Mouse (Mus musculus) kidney, postnatal 10 days (tissue): ENCODE data around the gene Tor1a.

Source experiments
- DNase-seq: peaks from one replicate; pipeline ENCODE4 v3.0.0; 2021; ENCODE audit warnings: mixed read lengths

The Tor1a gene

GRCm38 (mm10) chr2:30967352-30968327, at the start of gene Tor1a:
Gene Tor1a (minus strand): TSS chr2:30967933.
- DNase-seq, result peak; percentile 94

DNA sequence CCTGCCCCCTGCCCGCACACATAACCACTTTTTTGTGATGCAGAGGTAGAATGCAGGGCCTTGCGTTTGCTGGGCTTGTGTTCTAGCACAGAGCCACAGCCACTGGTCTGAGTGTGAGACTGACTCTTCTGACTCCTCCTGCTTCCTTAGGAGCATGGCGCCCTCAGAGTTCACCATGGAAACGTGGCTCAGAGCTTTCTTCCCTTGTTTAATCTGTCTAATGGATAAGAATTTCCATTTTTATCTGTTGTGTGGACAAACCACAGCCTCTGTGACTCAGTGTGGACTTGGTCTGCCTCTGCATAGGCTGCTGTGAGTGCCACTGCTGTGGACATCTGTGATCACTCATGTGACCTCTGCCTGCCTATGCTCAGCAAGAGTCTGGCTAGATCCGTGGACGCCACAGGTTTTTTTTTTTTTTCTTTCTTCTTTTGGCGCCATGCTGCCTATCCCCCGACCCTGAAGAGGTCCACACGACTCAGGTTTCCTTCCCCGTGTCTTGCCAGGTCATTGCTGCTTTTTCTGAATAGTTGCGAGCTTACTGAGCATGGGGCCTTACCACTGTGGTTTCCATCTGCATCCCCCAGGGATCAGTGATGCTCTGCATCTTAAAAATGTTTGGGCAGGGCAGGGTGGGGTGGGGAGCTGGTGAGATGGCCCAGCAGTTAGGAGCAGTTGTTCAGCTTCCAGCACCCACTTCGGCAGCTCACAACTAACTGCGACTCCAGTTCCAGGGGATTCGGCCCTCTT, 45.8 kb upstream of the Tor1a start:
- DNase-seq, result no peak

DNA sequence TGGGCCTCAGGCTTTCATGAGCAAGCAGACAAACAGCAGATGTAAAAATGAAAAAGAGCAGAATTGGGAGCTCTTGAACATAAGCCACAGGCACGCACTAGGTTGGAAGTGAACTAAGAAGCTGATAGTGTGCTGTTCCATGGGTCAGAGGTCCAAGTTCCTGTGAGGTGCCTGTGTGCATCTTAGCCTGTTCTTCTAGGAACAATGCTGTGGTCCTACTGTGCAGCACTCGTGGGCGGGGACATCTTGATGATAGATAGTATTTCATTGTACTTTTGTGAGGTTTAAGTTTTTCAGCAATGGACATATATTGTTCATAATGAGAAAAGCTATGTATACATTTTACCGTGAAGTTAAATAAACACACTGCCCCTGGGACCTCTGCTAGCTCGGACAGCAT, 39.5 kb upstream of the Tor1a start:
- DNase-seq, result no peak

DNA sequence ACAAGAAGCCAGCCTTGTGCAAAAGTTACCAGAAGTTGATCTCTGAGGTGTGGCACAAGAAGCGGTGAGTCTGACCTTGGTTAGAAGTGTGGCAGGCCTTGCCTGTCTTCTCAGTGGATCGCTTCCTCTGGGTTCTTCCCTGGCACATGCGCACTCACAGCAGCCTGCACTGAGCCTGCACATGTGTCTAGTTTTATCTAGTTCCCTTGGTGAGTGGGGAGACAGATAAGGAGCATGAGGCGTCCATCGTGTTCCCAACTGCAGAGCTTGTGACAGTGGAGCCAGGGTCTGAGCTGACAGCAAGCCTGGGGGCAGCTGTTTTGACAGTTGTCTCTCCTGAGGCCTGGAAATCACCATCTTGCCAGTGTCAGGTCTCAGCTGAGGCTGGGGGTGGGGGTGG, 38.7 kb upstream of the Tor1a start:
- DNase-seq, result no peak

DNA sequence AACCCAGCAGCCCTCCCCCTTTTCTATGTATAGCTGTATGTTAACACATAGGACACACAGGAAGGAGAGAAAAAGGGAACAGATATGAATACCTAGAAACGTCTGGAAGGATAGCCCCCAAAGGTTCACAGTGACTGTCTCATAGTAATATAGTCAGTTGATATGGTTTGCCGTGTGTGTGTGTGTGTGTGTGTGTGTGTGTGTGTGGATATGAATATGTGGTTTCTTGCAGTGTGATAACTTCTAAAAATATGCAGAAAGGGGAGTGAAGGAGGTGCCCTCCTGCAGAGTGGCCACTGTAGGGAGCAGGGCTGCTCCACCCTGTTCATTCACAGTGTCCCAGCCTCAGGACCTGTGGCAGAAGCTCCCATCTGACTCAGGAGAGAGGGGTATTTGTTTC, 37.7 kb upstream of the Tor1a start:
- DNase-seq, result no peak

DNA sequence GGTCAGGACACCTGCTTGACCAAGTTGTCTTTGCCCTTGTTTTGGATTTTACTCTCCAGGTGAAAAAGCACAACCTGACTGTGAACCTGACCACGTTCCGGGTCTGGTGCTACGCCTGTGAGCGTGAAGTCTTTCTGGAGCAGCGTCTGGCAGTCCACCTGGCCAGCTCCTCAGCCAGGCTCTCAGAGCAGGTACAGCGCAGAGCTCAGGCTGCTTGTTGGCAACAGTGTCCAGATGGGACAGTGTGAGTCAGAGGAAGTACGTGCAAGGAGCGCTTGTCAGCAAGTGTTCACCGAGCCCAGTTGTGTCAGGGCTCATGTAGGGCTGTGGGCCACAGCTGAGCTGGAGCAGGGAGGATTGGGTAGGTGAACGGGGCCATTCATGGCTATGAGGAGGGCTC, 35.1 kb upstream of the Tor1a start:
- no peak for DNase-seq

DNA sequence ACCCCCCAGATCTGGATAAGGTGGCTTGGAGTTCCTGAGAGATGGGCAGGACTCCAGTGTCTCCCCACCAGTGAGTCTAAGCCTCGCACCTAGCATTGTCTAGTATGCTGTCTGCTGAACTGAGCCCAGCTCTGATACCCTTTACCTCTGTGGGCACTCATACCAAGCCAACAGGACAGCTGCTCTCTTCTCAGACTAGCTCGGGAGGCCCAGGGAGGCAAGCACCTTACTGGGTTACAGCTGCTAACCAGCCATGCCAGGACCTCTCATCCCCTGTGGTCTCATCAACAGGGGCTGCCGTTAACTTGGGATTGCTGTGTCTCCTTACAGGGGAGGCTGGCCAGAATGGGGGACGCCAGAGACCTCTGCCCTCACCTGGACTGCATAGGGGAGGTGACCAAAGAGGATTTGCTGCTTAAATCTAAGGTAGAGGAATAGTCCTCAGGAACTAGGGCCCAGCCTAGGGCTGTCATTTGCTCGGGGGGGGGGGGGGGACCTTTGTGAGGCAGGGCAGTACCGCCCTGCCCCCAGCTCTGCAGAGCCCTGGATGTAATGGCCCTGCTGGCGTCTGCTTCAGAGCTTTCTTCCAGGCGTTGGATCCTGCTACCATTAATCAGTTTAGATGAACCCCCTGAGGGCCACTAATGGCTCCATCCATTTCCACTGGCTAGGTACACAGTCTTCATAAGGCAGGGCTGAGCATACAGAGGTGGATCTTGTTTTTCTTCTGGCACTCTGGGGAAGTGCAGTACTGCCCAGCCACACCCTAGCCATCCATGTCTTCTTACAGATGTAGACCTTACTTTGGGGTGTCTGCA, 30.9 kb upstream of the Tor1a start:
- no peak for DNase-seq

DNA sequence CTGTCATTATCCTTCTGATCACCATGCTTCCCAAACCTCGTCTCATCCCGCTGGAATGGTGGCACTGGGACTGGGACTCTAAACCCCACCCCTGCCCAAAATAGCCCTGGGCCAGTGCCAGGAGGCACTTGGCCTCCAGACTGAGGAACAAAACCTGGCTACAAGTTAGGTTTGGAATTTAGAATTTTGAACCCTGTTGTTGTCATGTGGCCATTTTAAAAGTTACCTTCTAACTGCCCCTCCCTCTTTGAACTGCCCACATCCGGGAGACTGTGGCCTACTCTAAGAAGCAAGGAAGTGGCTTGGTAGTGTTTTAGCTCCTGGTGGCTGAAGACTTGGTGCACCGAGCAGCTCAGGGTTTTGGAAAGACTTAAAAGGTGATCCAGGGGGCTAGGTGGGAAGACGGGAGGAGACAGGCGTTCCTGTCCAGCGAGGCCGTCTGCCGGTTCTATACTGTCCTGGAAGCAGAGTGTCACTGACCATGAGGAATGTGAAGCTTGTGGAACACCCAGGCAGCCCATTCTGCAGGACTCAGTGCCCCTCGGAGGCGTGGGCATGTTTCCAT, 27.8 kb upstream of the Tor1a start:
- peak; percentile 37 for DNase-seq

- DNase-seq, result no peak
Measured at GRCm38 (mm10) chr2:30994853-30995252, 27.1 kb upstream of the Tor1a start.

DNA sequence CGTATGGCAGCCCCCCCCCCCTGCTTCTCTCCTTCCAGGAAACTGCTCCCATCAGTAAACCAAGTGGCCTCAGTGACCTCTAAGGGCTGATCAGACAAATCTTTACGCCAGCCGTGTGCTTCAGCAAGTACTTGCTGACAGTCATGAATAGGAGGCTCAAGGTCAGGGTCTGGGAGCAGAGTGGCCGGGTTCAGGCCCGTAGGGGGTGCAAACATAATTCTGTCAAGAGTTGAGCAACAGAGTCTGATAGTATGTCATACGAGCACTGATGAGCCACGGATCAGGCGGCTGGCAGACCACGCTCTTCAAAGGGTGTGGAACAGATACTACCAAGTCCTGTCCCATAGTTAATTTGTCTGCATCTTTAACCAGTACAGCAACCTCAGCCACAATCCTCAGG, 22.5 kb upstream of the Tor1a start:
- no peak for DNase-seq

DNA sequence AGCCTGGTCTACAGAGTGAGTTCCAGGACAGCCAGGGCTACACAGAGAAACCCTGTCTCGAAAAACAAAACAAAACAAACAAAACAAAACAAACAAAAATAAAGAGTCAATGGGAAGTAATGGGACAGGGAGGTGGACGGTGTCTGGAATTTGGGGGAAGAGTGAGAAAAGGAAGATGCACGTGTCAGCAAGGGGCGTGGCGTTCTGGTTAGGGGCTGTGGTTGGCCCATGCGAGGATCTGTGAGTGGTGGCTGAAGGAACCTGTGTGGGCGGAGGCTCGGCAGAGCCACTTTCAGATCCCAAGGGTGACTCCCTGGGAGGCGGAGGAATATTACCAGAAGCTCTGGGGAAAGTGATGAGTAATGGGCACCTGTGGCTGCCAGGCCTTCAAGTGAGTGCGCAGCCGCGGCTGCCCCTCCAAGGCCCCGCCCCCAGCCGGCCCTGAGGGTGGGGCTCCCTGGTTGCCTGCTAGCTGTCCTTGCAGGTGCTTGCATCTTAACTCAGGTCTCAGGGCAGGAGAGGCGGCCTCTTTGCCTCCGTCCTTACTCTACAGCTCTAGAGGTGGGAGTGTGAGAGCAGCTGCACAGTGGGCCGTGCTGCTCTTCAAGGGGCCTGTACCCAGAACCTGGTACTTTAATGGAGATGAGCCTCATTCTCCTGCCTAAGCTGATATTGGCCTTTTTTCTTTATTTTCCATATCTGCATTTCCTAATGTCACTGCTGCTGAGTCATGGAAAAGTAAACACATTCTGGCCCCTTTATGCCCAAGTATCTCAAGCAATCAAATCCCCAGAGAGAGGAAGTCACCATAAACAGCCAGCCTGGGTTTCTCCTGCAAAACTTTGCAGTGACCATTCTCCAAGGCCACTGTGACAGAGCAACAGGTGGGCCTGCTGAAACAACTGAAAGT, 17.6 kb upstream of the Tor1a start:
- DNase-seq, result peak; percentile 75

GRCm38 (mm10) chr2:30983024-30983423, 15.3 kb upstream of the Tor1a start:
- no peak for DNase-seq

DNA sequence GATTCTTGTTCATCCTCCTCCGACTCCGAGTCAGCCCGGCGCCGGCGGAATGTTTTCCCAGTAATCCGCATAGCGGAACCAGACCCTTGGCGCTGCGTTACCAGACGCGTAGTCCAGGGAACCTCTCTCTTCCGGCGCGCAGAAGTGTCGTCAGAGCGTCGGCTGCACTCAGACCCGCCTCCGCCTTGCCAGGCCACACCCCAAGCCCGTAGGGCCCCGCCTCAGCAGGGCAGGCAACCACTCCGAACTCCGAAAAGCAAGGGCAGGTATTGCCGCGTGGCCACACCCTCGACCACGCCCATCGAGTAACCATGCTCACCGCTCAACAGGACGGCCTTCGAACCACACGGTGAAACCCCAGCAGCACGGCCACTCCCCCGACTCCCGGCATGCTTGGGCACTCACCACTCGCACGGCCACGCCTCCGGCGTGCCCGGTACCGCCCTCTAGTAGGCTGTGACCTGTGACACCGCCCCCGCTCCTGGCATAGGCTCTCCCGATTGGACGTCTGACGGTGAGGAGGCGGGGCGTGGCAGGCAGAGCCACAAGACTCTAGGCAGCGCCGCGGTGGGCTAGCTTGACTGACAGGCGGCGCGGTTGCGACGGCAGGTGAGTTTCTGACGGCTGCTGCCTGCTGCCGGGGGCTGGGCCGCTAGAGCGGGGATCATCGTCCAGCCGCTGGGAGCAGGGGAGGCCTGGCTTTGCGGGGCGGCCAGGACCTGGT, 14.2 kb upstream of the Tor1a start, which contains the start of the genes BC005624 and Usp20:
Gene BC005624 (minus strand): TSS at position 412 of the 724 bp plus-strand sequence.
Gene Usp20 (plus strand): TSS at position 490 of the 724 bp plus-strand sequence.
- peak; percentile 100 for DNase-seq

- no peak for DNase-seq
Measured at GRCm38 (mm10) chr2:30966826-30967225, 907 bp downstream of the Tor1a start.

GRCm38 (mm10) chr2:30965627-30966026, 2.1 kb downstream of the Tor1a start:
- no peak for DNase-seq

DNA sequence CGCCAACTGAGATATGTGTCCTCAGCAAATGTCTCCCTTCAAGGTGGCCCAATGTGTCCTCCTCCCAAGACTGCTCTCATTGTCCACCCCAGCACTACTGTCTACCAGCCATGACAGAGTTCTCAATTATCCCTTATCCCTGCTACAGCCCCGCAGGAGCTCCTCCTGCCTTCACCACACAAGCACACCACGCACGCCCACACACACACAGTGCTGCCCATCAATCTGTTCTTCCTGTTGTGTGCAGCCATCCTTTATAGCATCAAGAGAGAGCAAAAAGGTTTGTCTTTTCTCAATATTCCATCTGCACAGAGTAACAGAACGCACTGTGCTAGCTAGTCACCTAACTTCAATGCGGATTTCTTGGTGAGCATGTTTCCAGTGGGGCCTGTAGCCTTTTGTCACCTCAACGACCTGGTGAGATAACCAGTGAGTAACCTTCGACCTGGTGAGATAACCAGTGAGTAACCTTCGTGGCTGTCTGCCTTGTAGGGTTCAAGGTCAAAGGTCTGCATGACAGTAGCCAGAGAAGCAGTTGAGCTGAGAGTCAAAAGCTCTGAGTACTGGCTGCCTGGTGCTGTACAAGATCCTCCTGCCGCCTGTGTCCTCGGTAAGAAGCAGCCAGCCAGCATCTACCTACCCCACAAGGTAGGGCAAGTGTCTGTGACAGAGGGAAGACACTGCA, 5.0 kb downstream of the Tor1a start:
- no peak for DNase-seq

- no peak for DNase-seq
Measured at GRCm38 (mm10) chr2:30959856-30960255, 7.9 kb downstream of the Tor1a start.

GRCm38 (mm10) chr2:30958726-30959125, 9.0 kb downstream of the Tor1a start:
- DNase-seq, result no peak

- no peak for DNase-seq
Measured at GRCm38 (mm10) chr2:30957511-30957910, 10.2 kb downstream of the Tor1a start.

DNA sequence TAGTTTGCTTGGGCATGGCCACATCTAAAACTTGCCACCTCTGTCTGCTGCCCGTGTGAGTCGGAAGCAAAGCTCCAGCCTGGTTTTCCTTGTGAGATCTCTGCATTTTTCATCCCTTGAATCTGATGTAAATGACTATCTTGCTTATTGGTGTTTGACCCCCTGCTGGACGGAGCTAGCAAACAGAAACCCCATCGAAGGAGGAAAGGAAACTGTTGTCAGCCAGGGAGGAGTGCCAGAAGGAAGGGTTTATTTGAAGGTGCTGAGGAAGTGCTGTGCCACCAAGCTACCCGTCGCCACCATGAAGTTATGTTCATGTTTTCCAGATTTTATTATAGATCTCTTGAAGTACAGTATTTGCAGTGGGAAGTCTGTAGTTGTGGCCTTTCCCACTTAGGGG, 12.9 kb downstream of the Tor1a start:
- DNase-seq, result no peak
